Mouse (Mus musculus) heart, embryonic 10.5 days (tissue): Measurements from ENCODE around the gene Pfdn2. TPM values are rescaled to one million over a fixed set of nuclear protein-coding genes. Genes with fewer than 3 reads are reported as not detected.
"Not testable (repeated sequence)": the region's sequence is repeated elsewhere in the genome, so short reads cannot be mapped to it uniquely, and the experiment has no call there.

ENCODE experiments used
- DNase-seq: peaks from one replicate; pipeline ENCODE4 v3.0.0-alpha.2; 2017; ENCODE audit warnings: low spot score
- H3K27ac ChIP-seq: fragments of 300-500 bp; sonication (generic); 2 replicates; pipeline ENCODE4 v1.5.1; 2016; ENCODE audit warnings: mild to moderate bottlenecking
- H3K27me3 ChIP-seq: fragments of 300-500 bp; sonication (generic); 2 replicates; pipeline ENCODE4 v1.6.1; 2016; ENCODE audit warnings: mild to moderate bottlenecking; ENCODE audit not compliant: poor library complexity, insufficient read depth, severe bottlenecking
- H3K36me3 ChIP-seq: fragments of 300-500 bp; sonication (generic); 2 replicates; pipeline ENCODE4 v1.6.1; 2016; ENCODE audit warnings: mild to moderate bottlenecking, moderate library complexity
- H3K4me1 ChIP-seq: fragments of 300-500 bp; sonication (generic); 2 replicates; pipeline ENCODE4 v1.6.1; 2016; ENCODE audit warnings: mild to moderate bottlenecking
- H3K4me3 ChIP-seq: fragments of 300-500 bp; sonication (generic); 2 replicates; pipeline ENCODE4 v1.5.1; 2016; ENCODE audit warnings: mild to moderate bottlenecking, moderate library complexity
- H3K9me3 ChIP-seq: fragments of 300-500 bp; sonication (generic); 2 replicates; pipeline ENCODE4 v1.6.1; 2016; ENCODE audit warnings: mild to moderate bottlenecking, moderate library complexity
- WGBS: fragments of 180-500 bp; shearing (Covaris S2); methylation state at CpG from one replicate; pipeline ENCODE4 v1.1.7; 2016; 5-methylcytosine and 5-hydroxymethylcytosine counted together
- polyA plus RNA-seq: library from polyadenylated mRNA; unstranded; fragments of >200 nt; fragmentation: Nextera tagmentation; extraction: Ambion mirVana; gene quantifications from 2 replicates; pipeline ENCODE4 v1.2.1, GENCODE M21; 2016

Pfdn2 gene
- polyA plus RNA-seq = 109 and 150 TPM in 2 replicates

- peak within 1 kb of the TSS; percentile 95 for H3K4me3 ChIP-seq
- peaks cover 36% of the 10 kb centered on the region for H3K36me3 ChIP-seq
- DNase-seq = peak; percentile 98
- peaks cover 9% of the 10 kb centered on the region; the same call in 1 of the 2 replicates for H3K4me1 ChIP-seq
- WGBS = under 1% methylated on average over 53 of the region's 53 CpGs
- H3K27me3 ChIP-seq = no peaks in the 10 kb centered on the region
- 0 out of 2 replicates have a peak, but pooled peaks cover 6% of the 10 kb centered on the region for H3K9me3 ChIP-seq
- peak within 1 kb of the TSS; percentile 93 for H3K27ac ChIP-seq
Measured at GRCm38 (mm10) chr1:171345225-171346094, at the start of gene Pfdn2, which contains the start of gene Nit1. TSS of gene Pfdn2 (plus strand) at chr1:171345670. TSS of gene Nit1 (minus strand) at chr1:171345646.

GRCm38 (mm10) chr1:171298226-171298625 lies 47.2 kb upstream of the Pfdn2 start:
- H3K9me3 ChIP-seq = no peaks in the 10 kb centered on the region
- H3K27me3 ChIP-seq = peaks cover 18% of the 10 kb centered on the region
- no peak for DNase-seq
- no peaks in the 10 kb centered on the region for H3K36me3 ChIP-seq
- WGBS = 56% methylated on average over 3 of the region's 3 CpGs
- no peak overlapping the region for H3K27ac ChIP-seq
- no peak overlapping the region for H3K4me3 ChIP-seq
- H3K4me1 ChIP-seq = peaks cover 7% of the 10 kb centered on the region; the same call in 1 of the 2 replicates

DNA sequence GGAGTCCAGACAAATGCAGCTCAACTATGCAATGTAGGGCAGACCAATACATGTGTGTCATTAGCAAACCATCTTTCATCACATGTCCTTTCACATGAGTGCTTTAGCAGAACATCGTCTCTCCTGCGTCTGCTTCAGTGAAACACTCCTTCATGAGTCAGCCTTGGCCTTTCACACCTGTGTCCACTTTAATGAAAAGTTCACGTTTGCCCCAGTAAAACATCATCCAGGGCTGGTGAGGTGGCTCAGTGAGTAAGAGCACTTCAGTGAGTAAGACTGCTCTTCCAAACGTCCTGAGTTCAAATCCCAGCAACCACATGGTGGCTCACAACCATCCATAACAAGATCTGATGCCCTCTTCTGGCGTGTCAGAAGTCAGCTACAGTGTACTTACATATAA lies 39.3 kb upstream of the Pfdn2 start:
- not testable (repeated sequence) for H3K9me3 ChIP-seq, H3K4me3 ChIP-seq, DNase-seq, H3K36me3 ChIP-seq, H3K27me3 ChIP-seq, H3K4me1 ChIP-seq, H3K27ac ChIP-seq
- 75% methylated on average over 5 of the region's 5 CpGs for WGBS

GRCm38 (mm10) chr1:171309321-171309720 lies 36.1 kb upstream of the Pfdn2 start:
- Histone ChIP-seq H3K27me3 (no peaks in the 10 kb centered on the region), H3K36me3 (no peaks in the 10 kb centered on the region), H3K4me3 (no peak overlapping the region), H3K4me1 (0 out of 2 replicates have a peak, but pooled peaks cover 4% of the 10 kb centered on the region), H3K27ac (no peak overlapping the region), H3K9me3 (no peaks in the 10 kb centered on the region)
- DNase-seq = no peak
- WGBS = 70% methylated on average over 2 of the region's 2 CpGs

GRCm38 (mm10) chr1:171319748-171320147 lies 25.7 kb upstream of the Pfdn2 start:
- no peak overlapping the region for H3K27ac ChIP-seq
- 14% methylated on average over 7 of the region's 7 CpGs for WGBS

GRCm38 (mm10) chr1:171320151-171320550 lies 25.3 kb upstream of the Pfdn2 start:
- Histone ChIP-seq H3K27me3 (no peaks in the 10 kb centered on the region), H3K4me1 (peaks cover 3% of the 10 kb centered on the region), H3K4me3 (peak overlapping the region; percentile 33), H3K9me3 (no peaks in the 10 kb centered on the region), H3K27ac (no peak overlapping the region), H3K36me3 (peaks cover 4% of the 10 kb centered on the region; the same call in 1 of the 2 replicates)
- no peak for DNase-seq
- WGBS = 12% methylated on average over 5 of the region's 5 CpGs

More at GRCm38 (mm10) chr1:171319748-171320147, 25.7 kb upstream of the Pfdn2 start:
- no peaks in the 10 kb centered on the region for H3K27me3 ChIP-seq
- peaks cover under 1% of the 10 kb centered on the region; the same call in 1 of the 2 replicates for H3K36me3 ChIP-seq
- no peak for DNase-seq
- peak overlapping the region; percentile 33 for H3K4me3 ChIP-seq
- peaks cover 3% of the 10 kb centered on the region for H3K4me1 ChIP-seq
- H3K9me3 ChIP-seq = no peaks in the 10 kb centered on the region

GRCm38 (mm10) chr1:171321415-171321814 lies 24.1 kb upstream of the Pfdn2 start:
- no peak for DNase-seq
- Histone ChIP-seq H3K4me1 (peaks cover 3% of the 10 kb centered on the region), H3K4me3 (no peak overlapping the region), H3K27ac (no peak overlapping the region), H3K9me3 (no peaks in the 10 kb centered on the region), H3K36me3 (peaks cover 4% of the 10 kb centered on the region; the same call in 1 of the 2 replicates), H3K27me3 (no peaks in the 10 kb centered on the region)

GRCm38 (mm10) chr1:171322012-171322411 lies 23.5 kb upstream of the Pfdn2 start:
- Histone ChIP-seq H3K27ac (no peak overlapping the region), H3K9me3 (no peaks in the 10 kb centered on the region), H3K27me3 (no peaks in the 10 kb centered on the region), H3K36me3 (peaks cover 4% of the 10 kb centered on the region; the same call in 1 of the 2 replicates), H3K4me1 (peaks cover 3% of the 10 kb centered on the region), H3K4me3 (no peak overlapping the region)
- DNase-seq = no peak
- 78% methylated on average over 1 of the region's 1 CpGs for WGBS

DNA sequence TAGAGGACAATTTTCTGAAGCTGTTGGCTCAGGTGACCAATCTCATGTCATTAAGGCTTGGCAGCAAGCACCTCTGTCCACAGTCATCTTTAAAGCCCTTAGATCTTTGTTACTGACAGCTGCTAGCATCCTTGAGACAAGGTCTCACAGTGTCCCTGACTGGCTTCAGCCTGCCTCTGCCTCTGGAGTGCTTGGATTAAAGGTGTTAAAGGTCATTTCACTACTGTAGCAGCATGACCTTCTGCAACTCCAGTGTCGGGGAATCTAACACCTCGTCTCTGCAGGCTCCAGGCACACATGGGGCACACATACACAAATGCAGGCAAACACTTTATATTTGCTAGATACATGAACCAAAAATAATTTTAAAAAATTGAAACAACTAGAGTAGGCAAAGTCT lies 19.9 kb upstream of the Pfdn2 start:
- Histone ChIP-seq H3K4me1 (peaks cover 23% of the 10 kb centered on the region), H3K36me3 (peaks cover 4% of the 10 kb centered on the region; the same call in 1 of the 2 replicates), H3K9me3 (no peaks in the 10 kb centered on the region), H3K27me3 (no peaks in the 10 kb centered on the region), H3K4me3 (no peak overlapping the region), H3K27ac (no peak overlapping the region)
- DNase-seq = no peak
- WGBS = 78% methylated on average over 2 of the region's 2 CpGs

- H3K4me1 ChIP-seq = peaks cover 31% of the 10 kb centered on the region
- not testable (repeated sequence) for H3K9me3 ChIP-seq, H3K36me3 ChIP-seq, DNase-seq, H3K27ac ChIP-seq, H3K27me3 ChIP-seq, H3K4me3 ChIP-seq
- 86% methylated on average over 4 of the region's 4 CpGs for WGBS
Measured at GRCm38 (mm10) chr1:171326588-171326987, 18.9 kb upstream of the Pfdn2 start.

DNA sequence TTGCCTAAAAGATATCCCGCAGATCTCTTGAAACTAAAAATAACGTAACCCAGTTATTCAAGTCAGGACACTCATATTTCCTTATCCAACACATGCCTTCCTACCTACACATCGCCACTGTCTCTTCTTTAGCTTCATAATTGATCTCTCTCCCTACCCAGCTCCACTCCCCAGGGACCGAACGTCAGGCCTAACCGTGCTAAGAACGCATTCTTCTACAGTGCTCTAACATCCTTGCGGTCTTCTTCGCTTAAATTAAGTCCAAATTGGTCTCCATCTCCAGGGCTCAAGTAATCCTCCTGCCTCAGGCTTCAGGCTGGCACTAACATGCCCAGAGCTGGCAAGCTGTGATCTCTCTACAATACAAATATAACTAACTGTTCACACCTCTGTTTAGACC lies 17.2 kb upstream of the Pfdn2 start:
- H3K27ac ChIP-seq = peak overlapping the region; percentile 100
- WGBS = 37% methylated on average over 9 of the region's 9 CpGs
- peaks cover 4% of the 10 kb centered on the region; the same call in 1 of the 2 replicates for H3K36me3 ChIP-seq
- H3K4me3 ChIP-seq = peak overlapping the region; percentile 94
- no peaks in the 10 kb centered on the region for H3K27me3 ChIP-seq
- no peak for DNase-seq
- H3K4me1 ChIP-seq = peaks cover 41% of the 10 kb centered on the region
- H3K9me3 ChIP-seq = no peaks in the 10 kb centered on the region

GRCm38 (mm10) chr1:171328839-171329432 lies 16.5 kb upstream of the Pfdn2 start, which contains the start of gene Dedd:
TSS of gene Dedd (plus strand) at chr1:171329145.
- Histone ChIP-seq H3K4me1 (peaks cover 42% of the 10 kb centered on the region), H3K4me3 (peak within 1 kb of the TSS; percentile 94), H3K27me3 (no peaks in the 10 kb centered on the region), H3K9me3 (no peaks in the 10 kb centered on the region), H3K27ac (peak within 1 kb of the TSS; percentile 100), H3K36me3 (peaks cover 4% of the 10 kb centered on the region; the same call in 1 of the 2 replicates)
- peak; percentile 97 for DNase-seq
- WGBS = under 1% methylated on average over 48 of the region's 48 CpGs
